Mouse (Mus musculus) central nervous system, embryonic 14 days (tissue): ENCODE measurements around the gene Slc39a13. TPM values are rescaled to one million over a fixed set of nuclear protein-coding genes. Genes with fewer than 3 reads are reported as not detected.

Source experiments
- polyA plus RNA-seq: library from polyadenylated mRNA; depleted of rRNA; stranded (reverse); fragments of >200 nt; gene quantifications from 2 replicates; pipeline ENCODE4 v1.2.3, GENCODE M21; 2012; rRNA removed

Gene Slc39a13
- polyA plus RNA-seq = 50.2 and 64.7 TPM in 2 replicates

DNA sequence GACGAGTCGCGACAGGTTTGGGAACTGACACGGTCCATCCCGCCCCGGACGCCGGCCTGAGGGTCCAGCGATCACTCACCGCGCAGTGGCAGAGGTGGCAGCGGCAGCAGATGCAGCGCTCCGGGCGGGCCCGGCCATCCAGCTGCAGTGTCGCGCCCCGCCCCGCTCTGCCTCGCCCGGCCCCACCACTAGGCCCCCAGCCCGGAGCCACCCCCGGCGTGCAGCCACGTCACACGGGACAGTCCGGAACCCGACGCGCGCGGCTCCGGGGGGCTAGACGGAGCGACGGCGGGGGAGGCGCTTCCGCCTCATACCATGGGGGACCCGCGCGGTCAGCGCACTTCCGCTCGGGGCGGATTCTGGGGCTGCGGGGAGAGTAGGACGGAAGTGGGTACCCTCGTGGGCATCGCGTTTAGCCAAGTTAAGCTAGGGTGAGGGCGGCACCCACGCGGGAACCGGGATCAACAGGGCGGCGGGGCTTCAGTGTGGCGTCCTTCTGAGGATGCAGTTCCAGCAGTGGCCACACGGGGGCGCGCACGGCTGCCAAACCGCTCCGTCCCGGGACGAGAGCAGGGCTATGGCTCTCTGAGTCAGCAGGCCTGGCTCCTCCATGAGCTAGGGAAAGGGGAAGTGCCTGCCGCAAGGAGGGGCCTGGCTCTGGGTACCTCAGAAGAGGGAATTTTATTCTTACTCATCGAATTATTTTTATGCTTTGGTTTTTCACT, at the start of gene Slc39a13:
Gene Slc39a13, minus strand, starts transcription at position 342 of the 725 bp plus-strand sequence.

DNA sequence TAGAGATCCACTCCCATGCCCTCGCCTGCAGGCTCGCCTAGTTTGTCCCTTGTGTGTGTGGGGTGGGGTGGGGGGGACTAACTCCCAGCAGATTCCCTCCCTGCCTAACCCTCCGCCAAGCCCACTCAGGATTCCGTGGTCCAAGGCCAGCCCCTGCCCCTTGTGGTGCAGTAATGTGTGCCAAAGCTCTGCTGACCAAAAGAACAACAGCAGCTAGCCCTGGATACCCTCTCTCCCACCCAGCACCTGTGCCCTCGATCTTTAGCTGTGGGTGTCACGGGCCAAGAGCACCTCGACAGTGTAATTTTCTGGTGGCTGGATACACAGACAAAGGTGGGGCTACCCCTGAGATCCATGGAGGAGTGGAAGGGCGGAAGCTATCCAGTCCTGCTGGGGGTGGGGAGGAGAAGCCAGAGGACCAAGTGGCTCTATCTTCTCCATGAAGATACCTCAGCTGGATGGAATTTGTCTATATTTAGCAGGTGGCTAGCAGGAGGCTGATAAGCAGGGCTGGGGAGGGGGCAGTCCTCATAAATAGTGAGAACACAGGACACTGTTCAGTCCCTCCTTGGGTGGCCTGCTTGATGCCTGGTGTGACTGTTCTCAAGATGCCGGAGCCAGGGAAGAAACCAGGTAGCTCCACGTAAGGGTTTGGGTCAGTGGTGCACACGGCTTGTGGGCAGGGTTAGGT, 47.5 kb upstream of the Slc39a13 start, which contains the start of gene Mybpc3:
Gene Mybpc3, plus strand, starts transcription at position 560 of the 691 bp plus-strand sequence.

DNA sequence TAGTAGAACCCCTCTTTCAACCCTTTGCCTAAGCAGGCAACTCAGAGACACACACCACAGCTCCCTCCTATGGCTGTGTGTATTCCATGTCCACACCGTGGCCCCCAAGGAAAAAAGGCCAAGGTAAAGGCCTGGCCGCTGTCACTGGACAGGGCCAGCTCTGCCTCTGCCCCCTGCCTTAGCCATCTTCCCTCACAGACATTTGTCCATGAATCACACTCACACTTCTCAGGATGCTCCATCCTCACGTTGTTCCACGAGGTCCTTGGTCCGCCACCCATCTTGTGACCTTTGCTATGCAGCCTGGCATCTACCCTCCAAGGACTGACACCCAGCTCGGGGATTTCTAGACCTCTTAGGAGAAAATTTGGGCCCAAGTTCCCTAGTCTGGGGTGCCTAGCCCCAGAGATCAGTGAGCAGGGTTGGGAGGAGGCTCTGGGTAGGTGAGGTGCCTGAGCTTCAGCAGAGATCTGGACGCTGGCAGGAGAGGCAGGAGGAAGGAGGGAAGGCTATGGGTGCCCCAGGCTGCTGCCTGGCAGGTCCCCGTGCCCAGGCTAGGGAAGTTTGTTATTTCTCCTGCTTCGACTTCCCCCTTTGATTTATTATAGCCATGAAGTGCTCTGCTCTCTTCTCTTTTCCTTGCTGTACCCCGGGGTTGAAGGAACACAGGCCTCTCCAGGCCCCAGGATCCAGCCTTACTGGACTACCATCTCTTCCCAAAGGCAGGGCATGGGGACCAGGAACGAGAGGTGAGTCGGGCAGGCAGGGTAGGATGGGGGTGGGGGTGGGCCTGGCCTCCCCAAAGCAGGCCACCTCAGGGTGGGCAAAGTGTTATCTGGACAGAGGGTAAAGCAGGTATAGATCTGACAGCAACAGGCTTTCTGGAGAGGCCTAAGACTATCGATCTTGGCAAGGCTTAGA, 11.8 kb upstream of the Slc39a13 start, which contains the start of gene Spi1:
Gene Spi1, plus strand, starts transcription at position 616 of the 921 bp plus-strand sequence.

DNA sequence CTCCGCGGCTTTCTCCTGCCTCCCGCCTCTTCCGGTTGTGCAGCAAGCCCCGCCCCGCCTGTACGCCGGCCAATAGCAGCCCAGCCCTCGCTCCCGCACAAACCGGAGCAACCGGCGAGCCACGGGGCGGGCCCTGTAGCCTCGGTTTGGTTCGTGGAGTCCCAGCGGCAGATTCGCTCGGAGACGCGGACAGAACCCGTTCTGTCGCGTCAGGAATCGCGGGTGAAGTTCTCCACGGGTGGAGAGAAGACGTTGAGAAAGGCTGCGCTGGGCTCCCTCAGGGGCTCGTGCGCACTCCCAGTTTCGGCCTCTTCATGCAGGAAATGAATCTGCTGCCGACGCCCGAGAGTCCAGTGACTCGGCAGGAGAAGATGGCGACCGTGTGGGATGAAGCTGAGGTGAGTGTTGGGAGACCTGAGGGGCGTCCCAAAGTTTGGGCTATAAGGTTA, 16.3 kb downstream of the Slc39a13 start, which contains the start of gene Psmc3:
Gene Psmc3, plus strand, starts transcription at position 76 of the 449 bp plus-strand sequence.

DNA sequence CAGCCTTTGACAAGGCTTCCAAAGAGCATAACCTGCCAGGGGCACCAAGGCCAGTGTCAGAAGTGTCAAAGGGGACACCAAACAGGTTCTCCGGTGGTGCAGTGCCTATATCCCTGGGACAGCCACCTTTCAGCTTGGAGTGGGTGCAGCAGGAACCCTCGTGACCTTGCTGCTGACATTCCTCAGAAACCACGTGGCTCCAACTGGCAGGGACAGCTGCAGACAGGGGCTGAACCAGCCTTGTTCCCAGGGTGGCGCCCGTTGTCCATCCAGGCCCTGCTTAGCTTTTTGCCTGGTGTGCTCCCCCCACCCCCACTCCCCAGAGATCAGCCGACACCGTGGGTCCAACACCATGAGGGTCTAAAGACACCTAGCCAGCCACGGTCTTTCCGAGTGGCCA, 34.8 kb downstream of the Slc39a13 start, which contains the start of gene Rapsn:
Gene Rapsn, plus strand, starts transcription at position 236 of the 400 bp plus-strand sequence.

Other genes with a start within 250 kb of the Slc39a13 start
- gene Mtch2, start 223.3 kb downstream of the Slc39a13 start, polyA plus RNA-seq = 150 and 167 TPM in 2 replicates
- gene C1qtnf4, start 184.6 kb downstream of the Slc39a13 start, polyA plus RNA-seq = 106 and 128 TPM in 2 replicates
- 36.8 and 41.3 TPM in 2 replicates for gene Kbtbd4, start 165.7 kb downstream of the Slc39a13 start, polyA plus RNA-seq
- gene Ndufs3, start 165.6 kb downstream of the Slc39a13 start, polyA plus RNA-seq = 166 and 176 TPM in 2 replicates
- gene Celf1, start 130.0 kb downstream of the Slc39a13 start, polyA plus RNA-seq = 105 and 120 TPM in 2 replicates
- 0.87 and 3.8 TPM in 2 replicates for gene Rapsn, start 34.8 kb downstream of the Slc39a13 start, polyA plus RNA-seq
- gene Psmc3, start 16.4 kb downstream of the Slc39a13 start, polyA plus RNA-seq = 189 and 195 TPM in 2 replicates
- gene Spi1, start 12.0 kb upstream of the Slc39a13 start, polyA plus RNA-seq = 6.7 and 6.9 TPM in 2 replicates
- gene Mybpc3, start 47.7 kb upstream of the Slc39a13 start, polyA plus RNA-seq = 0.02 and 0.08 TPM in 2 replicates
- gene Madd, start 113.4 kb upstream of the Slc39a13 start, polyA plus RNA-seq = 89.0 and 90.3 TPM in 2 replicates
- 3.2 and 3.6 TPM in 2 replicates for gene Nr1h3, start 132.4 kb upstream of the Slc39a13 start, polyA plus RNA-seq
- 35.3 and 36.3 TPM in 2 replicates for gene Acp2, start 132.5 kb upstream of the Slc39a13 start, polyA plus RNA-seq
- gene Ddb2, start 166.6 kb upstream of the Slc39a13 start, polyA plus RNA-seq = 34.6 and 36.6 TPM in 2 replicates
- 27.3 and 34.3 TPM in 2 replicates for gene Pacsin3, start 185.5 kb upstream of the Slc39a13 start, polyA plus RNA-seq
- 37.8 and 40.4 TPM in 2 replicates for gene Arfgap2, start 194.6 kb upstream of the Slc39a13 start, polyA plus RNA-seq